Comparison of ENCODE assay signal across 8 mouse cellular contexts in the genomic region with DNA sequence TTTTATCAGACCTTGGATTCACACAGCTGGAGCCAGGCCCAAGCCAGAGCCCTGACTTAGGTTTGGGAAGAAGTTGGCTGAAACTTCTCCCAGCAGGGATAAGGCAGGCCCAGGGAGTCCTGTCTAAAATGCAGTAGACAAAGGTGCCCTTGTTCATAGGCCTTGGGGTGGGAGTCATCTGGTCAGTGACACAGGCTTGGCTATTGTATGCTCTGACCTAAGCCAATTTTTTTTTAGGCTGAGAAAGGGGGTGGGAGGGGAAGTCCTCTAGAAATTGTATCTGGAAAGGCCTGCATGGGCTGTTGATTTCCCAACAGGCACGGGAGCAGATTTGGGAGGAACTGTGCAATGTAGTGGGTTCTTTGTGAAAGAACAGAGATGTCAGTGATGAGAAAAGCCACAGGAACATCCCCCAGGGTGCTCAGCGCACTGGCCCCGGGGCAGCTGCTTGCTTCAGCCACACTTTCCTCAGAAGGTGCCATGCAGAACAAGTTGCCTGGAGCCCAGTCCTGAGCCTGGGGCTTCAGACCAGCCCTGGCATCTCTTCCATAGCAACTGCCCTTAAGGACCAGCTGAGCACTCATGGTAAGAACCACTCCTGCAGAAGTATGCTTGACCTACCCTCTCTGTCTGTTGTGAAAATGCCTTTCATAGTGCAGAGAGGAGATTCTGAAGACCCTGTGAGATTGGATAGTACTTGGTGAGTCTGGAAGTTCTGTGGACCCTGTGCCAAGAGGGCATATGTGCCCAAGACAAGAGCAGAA.
DNase-seq lines count a peak whose midpoint lies in the region; ATAC-seq and TF ChIP-seq lines count a peak whose summit lies in the region.

No protein-coding gene starts in this region.

- no peak for TF ChIP-seq CTCF in layer of hippocampus, adult 2 months (conservative IDR thresholded peaks at IDR 0.05)

- peak overlapping the region; percentile 86 for H3K27ac ChIP-seq in layer of hippocampus, adult 2 months
- H3K27ac ChIP-seq in heart, embryonic 15.5 days, result peak overlapping the region; percentile 73

- no peaks in the 10 kb centered on the region for H3K36me3 ChIP-seq in heart, embryonic 15.5 days

- H3K4me3 ChIP-seq in layer of hippocampus, adult 2 months, result no peak overlapping the region
- no peak overlapping the region for H3K4me3 ChIP-seq in heart, embryonic 15.5 days

- H3K9me3 ChIP-seq in heart, embryonic 15.5 days (replicated peaks), result no peaks in the 10 kb centered on the region

- no peak for DNase-seq in layer of hippocampus, adult 2 months (ENCODE audit: low spot score in 2 of 2)
- no peak for DNase-seq in layer of hippocampus, adult 8-10 months (ENCODE audit: low spot score in 2 of 2)
- DNase-seq in brain, adult 2 months (ENCODE audit: low read depth, low spot score), result peak; percentile 83
- no peak for DNase-seq in c-Kit-positive CD71-positive TER-119-positive erythroid progenitor cells, embryonic 14.5 days (ENCODE audit: low spot score)
- no peak for DNase-seq in spleen, adult 12 weeks (ENCODE audit: low spot score)

- peak; percentile 71; the same call in 1 of the 2 replicates for ATAC-seq in heart, embryonic 15.5 days (replicated peaks; ENCODE audit: insufficient number of reproducible peaks, insufficient read depth, low FRiP score, low read depth)
- peak; percentile 71 for ATAC-seq in megakaryocyte, adult 5-6 weeks (ENCODE audit: poor library complexity, severe bottlenecking)
- ATAC-seq in CD4-positive, CD25-positive, alpha-beta regulatory T cell, adult 4 months, result no peak

- H3K4me1 ChIP-seq in heart, embryonic 15.5 days (replicated peaks), result peaks cover 15% of the 10 kb centered on the region

- no peaks in the 10 kb centered on the region for H3K27me3 ChIP-seq in heart, embryonic 15.5 days

- WGBS in heart, embryonic 15.5 days, result 55% methylated on average over 3 of the region's 3 CpGs

- H3K9ac ChIP-seq in heart, embryonic 15.5 days, result no peak overlapping the region

- 0 out of 2 replicates have a peak overlapping the region, but pooled peaks have one; percentile 12 for H3K4me2 ChIP-seq in heart, embryonic 15.5 days
